Mouse (Mus musculus): ENCODE measurements around the gene Sfpq.
"Not testable (repeated sequence)": the region's sequence is repeated elsewhere in the genome, so short reads cannot be mapped to it uniquely, and the experiment has no call there.

DNA sequence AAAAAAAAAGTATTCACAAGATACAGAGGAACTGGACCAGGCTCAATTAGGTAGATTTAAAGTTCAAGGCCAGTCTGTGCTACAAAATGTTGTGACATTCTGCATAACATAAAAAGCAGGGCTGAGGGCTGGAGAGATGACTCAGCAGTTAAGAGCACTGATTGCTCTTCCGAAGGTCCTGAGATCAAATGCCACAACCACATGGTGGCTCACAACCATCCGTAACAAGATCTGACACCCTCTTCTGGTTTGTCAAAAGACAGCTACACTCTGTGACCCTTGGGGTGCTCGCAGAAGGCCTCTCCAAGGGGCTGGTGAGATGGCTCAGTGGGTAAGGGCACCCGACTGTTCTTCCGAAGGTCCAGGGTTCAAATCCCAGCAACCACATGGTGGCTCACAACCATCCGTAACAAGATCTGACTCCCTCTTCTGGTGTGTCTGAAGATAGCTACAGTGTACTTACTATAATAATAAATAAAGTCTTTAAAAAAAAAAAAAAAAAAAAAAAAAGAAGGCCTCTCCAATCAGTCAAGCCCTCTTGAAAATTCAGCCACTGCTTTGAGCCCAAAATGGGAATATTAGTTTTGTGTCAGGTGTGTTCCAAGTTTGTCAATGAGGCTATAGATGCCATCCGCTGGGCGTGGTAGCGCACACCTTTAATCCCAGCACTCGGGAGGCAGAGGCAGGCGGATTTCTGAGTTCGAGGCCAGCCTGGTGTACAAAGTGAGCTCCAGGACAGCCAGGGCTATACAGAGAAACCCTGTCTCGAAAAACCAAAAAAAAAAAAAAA, 37.2 kb upstream of the Sfpq start:
- not testable (repeated sequence) for TF ChIP-seq GABPA (IDR thresholded peaks at IDR 0.05; ENCODE audit: insufficient replicate concordance, low read depth, low read length); POLR2A (IDR thresholded peaks at IDR 0.05; ENCODE audit: low read depth, low read length); ZMIZ1 (IDR thresholded peaks at IDR 0.05; ENCODE audit: low read depth, low read length); ZKSCAN1 (IDR thresholded peaks at IDR 0.05; ENCODE audit: borderline replicate concordance, low read depth, low read length); KAT2A (IDR thresholded peaks at IDR 0.05; ENCODE audit: insufficient replicate concordance, low read length); CTCF (conservative IDR thresholded peaks at IDR 0.05 in 1 of 2, IDR thresholded peaks at IDR 0.05 in 1 of 2; ENCODE audit: low read depth in 2 of 2, low read length in 2 of 2); CHD2 (IDR thresholded peaks at IDR 0.05; ENCODE audit: low read length); SMC3 (IDR thresholded peaks at IDR 0.05; ENCODE audit: low read depth, low read length); EP300 (IDR thresholded peaks at IDR 0.05; ENCODE audit: low read length); POLR2AphosphoS2 (IDR thresholded peaks at IDR 0.05; ENCODE audit: low read depth, low read length); MAX (IDR thresholded peaks at IDR 0.05; ENCODE audit: low read length); HCFC1 (IDR thresholded peaks at IDR 0.05; ENCODE audit: low read depth, low read length); NELFE (IDR thresholded peaks at IDR 0.05; ENCODE audit: low read depth, low read length); ELF1 (IDR thresholded peaks at IDR 0.05; ENCODE audit: low read depth, low read length)
